ENCODE assay signal across 11 mouse cellular contexts in genomic region chr4:41358669-41359068, GRCm38 (mm10).
"Had no signal": no experiment of that assay in that cellular context is flagged by ENCODE, and none has a peak within 500 bp of the region (broad histone marks: within the 10 kb centered on the region; RNA-seq: fewer than 3 reads in every experiment).

No protein-coding gene starts in this region.

- ATAC-seq: liver, embryonic 12.5 days had no signal

- H3K4me1 ChIP-seq: limb, embryonic 10.5 days; neural tube, embryonic 12.5 days; stomach, embryonic 15.5 days had no signal

- H3K9me3 ChIP-seq: limb, embryonic 10.5 days; liver, embryonic 12.5 days; neural tube, embryonic 12.5 days; stomach, embryonic 15.5 days had no signal

- DNase-seq: kidney, adult 18-20 months; kidney, postnatal 10 days; midbrain, embryonic 14.5 days; retina, postnatal 1 day; thymus, adult 2 months; thymus, postnatal 25 days had no signal

- H3K27me3 ChIP-seq: liver, embryonic 12.5 days; neural tube, embryonic 12.5 days; stomach, embryonic 15.5 days had no signal

- H3K4me3 ChIP-seq: left cerebral cortex, adult 2 months; limb, embryonic 10.5 days; liver, embryonic 12.5 days; neural tube, embryonic 12.5 days; stomach, embryonic 15.5 days had no signal

- H3K9ac ChIP-seq: liver, embryonic 12.5 days; neural tube, embryonic 12.5 days; stomach, embryonic 15.5 days had no signal

- H3K27ac ChIP-seq: left cerebral cortex, adult 2 months; limb, embryonic 10.5 days; liver, embryonic 12.5 days; neural tube, embryonic 12.5 days; stomach, embryonic 15.5 days had no signal
